Mouse (Mus musculus): ENCODE measurements at regions not wholly inside any gene's neighbourhood (a gene's known extent, or its start where the extent isn't known, plus 50 kb on each side); places are given as distances from the start of the nearest gene placed in this dataset.

DNA sequence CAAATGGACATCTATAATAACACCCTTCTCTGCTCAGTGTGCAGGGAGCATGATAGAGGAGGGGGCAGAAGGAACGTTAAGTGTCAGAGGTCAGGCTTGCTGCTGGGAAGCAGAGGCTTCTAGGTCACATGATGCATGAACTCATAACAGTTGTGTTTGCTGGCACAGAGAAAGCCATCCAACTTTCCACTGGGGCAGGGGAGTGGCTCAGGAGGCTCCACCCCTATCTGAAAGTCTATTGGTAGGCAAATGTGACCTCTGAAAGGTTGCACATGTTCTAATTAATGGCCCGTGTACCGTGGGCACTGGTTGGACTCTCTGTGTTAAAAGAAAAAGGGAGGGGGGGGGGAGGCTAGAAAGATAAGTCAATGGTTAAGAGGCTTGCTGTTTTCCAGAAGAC, 224.6 kb downstream of the Slc16a7 start:
- Histone ChIP-seq H3K4me1 (no peaks in the 10 kb centered on the region), H3K9ac (replicated peaks) (no peak overlapping the region), H3K36me3 (no peaks in the 10 kb centered on the region), H3K4me2 (replicated peaks) (no peak overlapping the region), H3K27me3 (no peaks in the 10 kb centered on the region), H3K4me3 (no peak overlapping the region), H3K27ac (replicated peaks) (no peak overlapping the region), H3K9me3 (no peaks in the 10 kb centered on the region)
- 47% methylated on average over 3 of the region's 3 CpGs for WGBS
- no peak for ATAC-seq (replicated peaks)

GRCm38 (mm10) chr10:125161077-125161476, 228.2 kb downstream of the Slc16a7 start:
- H3K27ac ChIP-seq (replicated peaks): no peak overlapping the region
- H3K4me3 ChIP-seq: no peak overlapping the region
- H3K9me3 ChIP-seq: no peaks in the 10 kb centered on the region
- no peak overlapping the region for H3K9ac ChIP-seq (replicated peaks)
- 75% methylated on average over 5 of the region's 5 CpGs for WGBS
- H3K27me3 ChIP-seq: no peaks in the 10 kb centered on the region
- H3K4me1 ChIP-seq: no peaks in the 10 kb centered on the region
- H3K4me2 ChIP-seq (replicated peaks): no peak overlapping the region
- no peak for ATAC-seq (replicated peaks)
- no peaks in the 10 kb centered on the region for H3K36me3 ChIP-seq

DNA sequence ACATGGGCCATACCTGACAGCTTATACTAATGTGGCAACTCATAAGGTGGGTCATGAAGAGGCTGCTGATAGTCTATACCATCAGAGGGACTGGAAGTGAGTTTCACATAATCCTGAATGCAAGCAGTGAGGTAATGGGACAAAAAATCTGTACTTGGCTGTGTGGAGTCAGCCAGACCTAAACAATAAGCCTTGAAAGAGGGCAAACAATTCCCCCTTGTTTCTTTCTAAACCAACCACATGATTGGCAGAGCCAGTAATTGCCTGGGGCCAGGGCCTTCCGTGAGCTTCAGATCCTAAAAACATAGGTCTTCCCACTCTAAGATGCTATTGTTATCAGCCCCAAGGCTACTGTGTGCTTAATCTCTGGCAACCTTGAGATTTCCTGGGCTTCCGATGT, 240.5 kb downstream of the Slc16a7 start:
- 8% methylated on average over 2 of the region's 2 CpGs for whole genome bisulfite sequencing
- no peaks in the 10 kb centered on the region for H3K27me3 ChIP-seq
- no peaks in the 10 kb centered on the region for H3K9me3 ChIP-seq
- H3K9ac ChIP-seq (replicated peaks): no peak overlapping the region
- ATAC-seq (replicated peaks): no peak
- H3K4me3 ChIP-seq: no peak overlapping the region
- H3K27ac ChIP-seq (replicated peaks): no peak overlapping the region
- H3K4me2 ChIP-seq (replicated peaks): no peak overlapping the region
- H3K36me3 ChIP-seq: no peaks in the 10 kb centered on the region
- H3K4me1 ChIP-seq: no peaks in the 10 kb centered on the region

DNA sequence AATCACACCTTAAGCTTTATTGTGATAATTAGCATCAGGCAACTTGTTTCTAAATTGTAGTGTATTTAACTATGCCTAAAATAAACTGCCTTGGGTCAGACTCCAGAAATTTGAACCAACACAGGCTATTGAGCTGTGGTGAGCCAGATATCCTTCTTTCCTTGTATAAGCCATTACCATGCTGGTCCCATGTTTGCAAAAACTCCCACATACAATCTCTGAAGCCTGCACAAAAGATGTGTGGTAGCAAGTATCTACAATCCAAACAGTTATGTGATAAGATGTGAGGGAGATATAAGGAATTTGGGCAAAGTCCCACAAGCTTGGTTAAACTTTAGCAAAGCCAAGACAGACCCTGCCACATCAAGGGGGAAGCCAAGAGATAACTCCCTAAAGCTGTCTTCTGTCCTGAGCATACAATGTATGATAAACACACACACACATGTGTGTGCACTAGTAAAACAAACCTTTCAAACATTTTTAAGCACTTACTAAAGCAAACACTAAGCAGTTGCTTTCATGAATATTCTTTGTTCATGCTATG, 242.0 kb downstream of the Slc16a7 start:
- Histone ChIP-seq H3K4me2 (replicated peaks) (no peak overlapping the region), H3K4me1 (no peaks in the 10 kb centered on the region), H3K27ac (replicated peaks) (no peak overlapping the region), H3K27me3 (no peaks in the 10 kb centered on the region), H3K36me3 (no peaks in the 10 kb centered on the region), H3K4me3 (no peak overlapping the region), H3K9me3 (no peaks in the 10 kb centered on the region), H3K9ac (replicated peaks) (no peak overlapping the region)
- ATAC-seq (replicated peaks): no peak

GRCm38 (mm10) chr10:125146365-125146764, 242.9 kb downstream of the Slc16a7 start:
- WGBS: 92% methylated on average over 3 of the region's 3 CpGs
- no peak overlapping the region for H3K4me3 ChIP-seq
- no peak overlapping the region for H3K4me2 ChIP-seq (replicated peaks)
- H3K9ac ChIP-seq (replicated peaks): no peak overlapping the region
- no peak for ATAC-seq (replicated peaks)
- H3K36me3 ChIP-seq: no peaks in the 10 kb centered on the region
- H3K9me3 ChIP-seq: no peaks in the 10 kb centered on the region
- H3K4me1 ChIP-seq: no peaks in the 10 kb centered on the region
- H3K27ac ChIP-seq (replicated peaks): no peak overlapping the region
- no peaks in the 10 kb centered on the region for H3K27me3 ChIP-seq

- no peaks in the 10 kb centered on the region for H3K27me3 ChIP-seq
- no peaks in the 10 kb centered on the region for H3K9me3 ChIP-seq
- no peak overlapping the region for H3K4me2 ChIP-seq (replicated peaks)
- H3K27ac ChIP-seq (replicated peaks): no peak overlapping the region
- no peak for ATAC-seq (replicated peaks)
- no peak overlapping the region for H3K9ac ChIP-seq (replicated peaks)
- no peaks in the 10 kb centered on the region for H3K36me3 ChIP-seq
- no peak overlapping the region for H3K4me3 ChIP-seq
- H3K4me1 ChIP-seq: no peaks in the 10 kb centered on the region
- 87% methylated on average over 4 of the region's 4 CpGs for WGBS
Measured at GRCm38 (mm10) chr10:125145809-125146208, 243.5 kb downstream of the Slc16a7 start.

DNA sequence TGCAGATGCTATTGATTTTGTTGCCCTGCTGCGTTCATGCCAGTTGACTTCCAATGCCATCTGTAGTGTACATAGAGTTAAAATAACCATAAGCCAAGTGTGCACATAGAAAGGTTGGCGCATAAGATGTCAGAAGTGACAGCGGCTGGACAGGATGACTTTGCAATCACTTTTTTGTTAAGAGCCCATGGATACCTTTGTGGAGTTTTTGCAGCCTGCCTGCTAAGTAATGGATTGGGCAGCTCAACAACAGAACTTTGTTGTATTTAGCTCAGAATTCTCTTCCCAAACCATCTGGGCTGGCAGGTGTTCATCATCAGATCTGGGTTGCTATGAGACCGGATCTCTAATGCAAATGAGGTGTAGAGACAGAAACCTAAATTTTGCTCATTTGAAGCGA, 267.5 kb downstream of the Slc16a7 start:
- 61% methylated on average over 5 of the region's 5 CpGs for WGBS
- H3K4me3 ChIP-seq: no peak overlapping the region
- 0 out of 2 replicates have a peak, but pooled peaks cover 4% of the 10 kb centered on the region for H3K4me1 ChIP-seq
- H3K36me3 ChIP-seq: no peaks in the 10 kb centered on the region
- H3K9ac ChIP-seq (replicated peaks): no peak overlapping the region
- no peaks in the 10 kb centered on the region for H3K27me3 ChIP-seq
- ATAC-seq (replicated peaks): peak; percentile 78
- no peaks in the 10 kb centered on the region for H3K9me3 ChIP-seq
- no peak overlapping the region for H3K4me2 ChIP-seq (replicated peaks)
- peak overlapping the region; percentile 46 for H3K27ac ChIP-seq (replicated peaks)

GRCm38 (mm10) chr10:125114318-125114717, 274.9 kb downstream of the Slc16a7 start:
- H3K4me3 ChIP-seq: no peak overlapping the region
- no peak overlapping the region for H3K9ac ChIP-seq (replicated peaks)
- H3K27ac ChIP-seq (replicated peaks): no peak overlapping the region
- ATAC-seq (replicated peaks): no peak
- H3K4me2 ChIP-seq (replicated peaks): no peak overlapping the region
- H3K27me3 ChIP-seq: no peaks in the 10 kb centered on the region
- H3K9me3 ChIP-seq: no peaks in the 10 kb centered on the region
- no peaks in the 10 kb centered on the region for H3K4me1 ChIP-seq
- H3K36me3 ChIP-seq: no peaks in the 10 kb centered on the region
- 30% methylated on average over 1 of the region's 1 CpGs for WGBS

- 86% methylated on average over 1 of the region's 1 CpGs for WGBS
- Histone ChIP-seq H3K9me3 (no peaks in the 10 kb centered on the region), H3K27ac (replicated peaks) (no peak overlapping the region), H3K4me1 (no peaks in the 10 kb centered on the region), H3K9ac (replicated peaks) (no peak overlapping the region), H3K4me3 (no peak overlapping the region), H3K36me3 (no peaks in the 10 kb centered on the region), H3K27me3 (no peaks in the 10 kb centered on the region), H3K4me2 (replicated peaks) (no peak overlapping the region)
- no peak for ATAC-seq (replicated peaks)
Measured at GRCm38 (mm10) chr10:125108986-125109385, 280.3 kb downstream of the Slc16a7 start.

GRCm38 (mm10) chr10:125084975-125085374, 304.3 kb downstream of the Slc16a7 start:
- WGBS: 78% methylated on average over 2 of the region's 2 CpGs
- no peaks in the 10 kb centered on the region for H3K9me3 ChIP-seq

DNA sequence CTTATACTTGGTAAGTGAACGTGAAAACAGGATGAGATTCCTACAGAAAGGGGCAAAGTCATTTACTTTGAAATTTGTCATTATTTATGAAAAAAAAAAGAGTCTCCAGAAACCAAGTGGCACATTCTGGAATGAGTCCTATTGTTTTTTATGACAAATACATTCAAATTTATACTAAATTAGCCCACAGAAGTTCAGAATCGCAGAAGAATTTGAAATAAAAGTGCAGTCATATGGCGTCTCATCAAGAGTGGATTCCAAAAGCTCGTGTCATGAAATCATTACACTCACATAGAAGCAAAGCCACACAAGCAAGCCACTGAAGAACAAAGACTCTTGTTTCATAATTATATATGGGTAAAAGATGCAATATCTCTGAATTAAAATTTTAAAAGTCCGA, 316.9 kb downstream of the Slc16a7 start:
- Histone ChIP-seq H3K36me3 (no peaks in the 10 kb centered on the region), H3K4me3 (no peak overlapping the region), H3K4me1 (no peaks in the 10 kb centered on the region), H3K9ac (replicated peaks) (no peak overlapping the region), H3K4me2 (replicated peaks) (no peak overlapping the region), H3K9me3 (no peaks in the 10 kb centered on the region), H3K27me3 (no peaks in the 10 kb centered on the region), H3K27ac (replicated peaks) (no peak overlapping the region)
- 81% methylated on average over 5 of the region's 5 CpGs for WGBS
- ATAC-seq (replicated peaks): no peak

More at GRCm38 (mm10) chr10:125084975-125085374, 304.3 kb downstream of the Slc16a7 start:
- H3K4me2 ChIP-seq (replicated peaks): no peak overlapping the region
- H3K9ac ChIP-seq (replicated peaks): no peak overlapping the region
- no peak for ATAC-seq (replicated peaks)
- H3K4me3 ChIP-seq: no peak overlapping the region
- H3K4me1 ChIP-seq: no peaks in the 10 kb centered on the region
- H3K27me3 ChIP-seq: no peaks in the 10 kb centered on the region
- H3K36me3 ChIP-seq: no peaks in the 10 kb centered on the region
- no peak overlapping the region for H3K27ac ChIP-seq (replicated peaks)

- WGBS: 89% methylated on average over 4 of the region's 4 CpGs
Measured at GRCm38 (mm10) chr10:125070246-125070645, 319.0 kb downstream of the Slc16a7 start.

DNA sequence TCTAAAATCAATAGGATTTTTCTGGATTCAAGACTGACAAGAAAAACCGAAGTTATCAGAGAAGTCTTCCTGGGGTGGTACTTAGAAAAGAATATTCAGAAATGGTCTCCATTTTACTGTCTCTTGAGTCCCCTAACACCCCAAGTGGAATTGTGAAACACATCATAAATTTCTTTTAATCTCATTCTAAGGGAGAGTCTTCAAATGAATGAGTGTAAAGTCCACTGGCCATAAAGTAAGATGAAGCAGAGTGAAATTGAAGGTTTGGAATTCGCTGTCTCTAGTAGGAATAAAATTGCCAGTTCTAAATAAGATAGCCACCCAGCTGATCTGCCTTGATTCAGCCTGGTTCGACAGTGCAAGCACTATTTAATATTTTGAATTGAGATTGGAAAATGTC, 350.0 kb downstream of the Slc16a7 start:
- Histone ChIP-seq H3K4me1 (no peaks in the 10 kb centered on the region), H3K27ac (replicated peaks) (no peak overlapping the region), H3K4me2 (replicated peaks) (no peak overlapping the region), H3K4me3 (no peak overlapping the region), H3K9ac (replicated peaks) (no peak overlapping the region), H3K36me3 (no peaks in the 10 kb centered on the region), H3K9me3 (no peaks in the 10 kb centered on the region), H3K27me3 (no peaks in the 10 kb centered on the region)
- ATAC-seq (replicated peaks): no peak
- WGBS: 89% methylated on average over 3 of the region's 3 CpGs

More at GRCm38 (mm10) chr10:125070246-125070645, 319.0 kb downstream of the Slc16a7 start:
- no peak overlapping the region for H3K4me2 ChIP-seq (replicated peaks)
- ATAC-seq (replicated peaks): no peak
- H3K27me3 ChIP-seq: no peaks in the 10 kb centered on the region
- H3K9ac ChIP-seq (replicated peaks): no peak overlapping the region
- H3K36me3 ChIP-seq: no peaks in the 10 kb centered on the region
- no peak overlapping the region for H3K27ac ChIP-seq (replicated peaks)
- H3K4me3 ChIP-seq: no peak overlapping the region
- no peaks in the 10 kb centered on the region for H3K4me1 ChIP-seq
- H3K9me3 ChIP-seq: no peaks in the 10 kb centered on the region
